ENCODE assay signal across 8 mouse cellular contexts in genomic region chr3:69041298-69041697, GRCm38 (mm10). TPM values are rescaled to one million over a fixed set of nuclear protein-coding genes. Genes with fewer than 3 reads are reported as not detected.
DNase-seq lines count a peak whose midpoint lies in the region; ATAC-seq and TF ChIP-seq lines count a peak whose summit lies in the region.

No protein-coding gene starts in this region.

- peak overlapping the region; percentile 60 for H3K4me2 ChIP-seq in liver, embryonic 11.5 days
- peak overlapping the region; percentile 36 for H3K4me2 ChIP-seq in forebrain, embryonic 14.5 days (ENCODE audit: low read length)

- no peak overlapping the region for H3K27ac ChIP-seq in liver, embryonic 11.5 days (ENCODE audit: low read depth, low read length)
- H3K27ac ChIP-seq in MEL (ENCODE audit: control insufficient read depth, low read depth, low read length) = no peak overlapping the region
- no peak overlapping the region for H3K27ac ChIP-seq in forebrain, embryonic 14.5 days (ENCODE audit: low read depth, low read length)

- no peak for ATAC-seq in liver, embryonic 11.5 days (replicated peaks; ENCODE audit: low FRiP score)
- ATAC-seq in forebrain, embryonic 14.5 days = no peak

- TF ChIP-seq EP300 in MEL (IDR thresholded peaks at IDR 0.05; ENCODE audit: low read depth in 1 of 2, low read length in 2 of 2) = no peak

- no peak for DNase-seq in liver, embryonic 11.5 days (ENCODE audit: low spot score)
- DNase-seq in liver (no peak), MEL (ENCODE audit: low read depth, low spot score) (no peak)
- no peak for DNase-seq in forebrain, embryonic 14.5 days (ENCODE audit: low spot score)
- no peak for DNase-seq in right cerebral cortex, adult 2 months (ENCODE audit: low spot score in 2 of 2)
- DNase-seq in frontal cortex, postnatal 14 days (ENCODE audit: low spot score in 2 of 2) = no peak
- no peak for DNase-seq in thymus, postnatal 4 days

- TF ChIP-seq CTCF in MEL (IDR thresholded peaks at IDR 0.05 in 2 of 3, conservative IDR thresholded peaks at IDR 0.05 in 1 of 3; ENCODE audit: control insufficient read depth in 1 of 3, insufficient read depth in 1 of 3, low read depth in 2 of 3, low read length in 3 of 3, poor library complexity in 1 of 3, severe bottlenecking in 1 of 3) = no peak

- H3K9me3 ChIP-seq in liver, embryonic 11.5 days (ENCODE audit: control insufficient read depth, low read length) = no peaks in the 10 kb centered on the region
- H3K9me3 ChIP-seq in MEL (replicated peaks; ENCODE audit: insufficient read depth, low read length) = no peaks in the 10 kb centered on the region
- H3K9me3 ChIP-seq in forebrain, embryonic 14.5 days (replicated peaks; ENCODE audit: control insufficient read depth, low read length) = no peaks in the 10 kb centered on the region
- no peaks in the 10 kb centered on the region for H3K9me3 ChIP-seq in megakaryocyte, embryonic 14.5 days

- no peak for TF ChIP-seq POLR2A in MEL (IDR thresholded peaks at IDR 0.05; ENCODE audit: control insufficient read depth in 1 of 2, insufficient read depth in 1 of 2, low read depth in 1 of 2, low read length in 2 of 2, poor library complexity in 1 of 2)

- no peak for TF ChIP-seq RAD21 in MEL (IDR thresholded peaks at IDR 0.05; ENCODE audit: low read depth, low read length)

- H3K4me1 ChIP-seq in liver, embryonic 11.5 days (replicated peaks; ENCODE audit: control insufficient read depth, insufficient read depth, low read length) = peaks cover 15% of the 10 kb centered on the region
- H3K4me1 ChIP-seq in MEL (ENCODE audit: control insufficient read depth in 1 of 2, insufficient read depth in 2 of 2, low read length in 2 of 2) = peaks cover 13% of the 10 kb centered on the region in 2 experiments
- H3K4me1 ChIP-seq in forebrain, embryonic 14.5 days (ENCODE audit: control insufficient read depth, insufficient read depth, low read length) = peaks cover 13% of the 10 kb centered on the region
- peaks cover 49% of the 10 kb centered on the region for H3K4me1 ChIP-seq in megakaryocyte, embryonic 14.5 days

- no peak overlapping the region for H3K9ac ChIP-seq in liver, embryonic 11.5 days (ENCODE audit: low read depth, low read length)
- H3K9ac ChIP-seq in MEL (ENCODE audit: control insufficient read depth, low read depth, low read length, poor library complexity, severe bottlenecking) = peak overlapping the region; percentile 35; the same call in 1 of the 2 replicates
- no peak overlapping the region for H3K9ac ChIP-seq in forebrain, embryonic 14.5 days (ENCODE audit: low read length)

- H3K4me3 ChIP-seq in liver, embryonic 11.5 days (ENCODE audit: low read depth, low read length) = peak overlapping the region; percentile 39
- H3K4me3 ChIP-seq in MEL (ENCODE audit: control insufficient read depth in 1 of 2, insufficient read depth in 1 of 2, low read depth in 2 of 2, low read length in 2 of 2) = peak overlapping the region; percentile 24 to 83; a peak in 2 of 4 replicates
- H3K4me3 ChIP-seq in forebrain, embryonic 14.5 days (ENCODE audit: low read depth, low read length) = no peak overlapping the region; the same call in 1 of the 2 replicates
- peak overlapping the region; percentile 71 for H3K4me3 ChIP-seq in megakaryocyte, embryonic 14.5 days (replicated peaks)

- H3K79me2 ChIP-seq in MEL (ENCODE audit: control insufficient read depth, insufficient read depth, low read length, poor library complexity) = peaks cover 43% of the 10 kb centered on the region

- H3K36me3 ChIP-seq in liver, embryonic 11.5 days (ENCODE audit: control insufficient read depth, insufficient read depth, low read length) = peaks cover 17% of the 10 kb centered on the region
- peaks cover 35 to 39% of the 10 kb centered on the region in 2 experiments for H3K36me3 ChIP-seq in MEL (ENCODE audit: control insufficient read depth in 1 of 2, insufficient read depth in 2 of 2, low read length in 2 of 2)
- H3K36me3 ChIP-seq in forebrain, embryonic 14.5 days (ENCODE audit: control insufficient read depth, insufficient read depth, low read length) = peaks cover 25% of the 10 kb centered on the region
- peaks cover 31% of the 10 kb centered on the region for H3K36me3 ChIP-seq in megakaryocyte, embryonic 14.5 days (replicated peaks; ENCODE audit: low read length)

- 68% methylated on average over 5 of the region's 5 CpGs for WGBS in liver, embryonic 11.5 days
- WGBS in forebrain, embryonic 14.5 days = 66% methylated on average over 5 of the region's 5 CpGs

- no peaks in the 10 kb centered on the region for H3K27me3 ChIP-seq in liver, embryonic 11.5 days (replicated peaks; ENCODE audit: control insufficient read depth, insufficient read depth, low read length)
- no peaks in the 10 kb centered on the region for H3K27me3 ChIP-seq in MEL (ENCODE audit: control insufficient read depth in 1 of 2, insufficient read depth in 2 of 2, low read length in 2 of 2)
- no peaks in the 10 kb centered on the region for H3K27me3 ChIP-seq in forebrain, embryonic 14.5 days (replicated peaks; ENCODE audit: control insufficient read depth, insufficient read depth, low read length)
- peaks cover 6% of the 10 kb centered on the region for H3K27me3 ChIP-seq in megakaryocyte, embryonic 14.5 days (replicated peaks)

TF ChIP-seq in MEL, 35 proteins besides CTCF, POLR2A, EP300 and RAD21:
- TF ChIP-seq KAT2A (conservative IDR thresholded peaks at IDR 0.05; ENCODE audit: low read depth, low read length) (no peak), ZMIZ1 (IDR thresholded peaks at IDR 0.05; ENCODE audit: low read depth, low read length) (no peak), MYC (IDR thresholded peaks at IDR 0.05; ENCODE audit: low read depth, low read length) (no peak), GATA1 (IDR thresholded peaks at IDR 0.05; ENCODE audit: low read depth, low read length) (no peak), SIN3A (IDR thresholded peaks at IDR 0.05; ENCODE audit: low read length) (no peak), CHD1 (IDR thresholded peaks at IDR 0.05; ENCODE audit: low read depth, low read length) (no peak), MAFK (IDR thresholded peaks at IDR 0.05; ENCODE audit: borderline replicate concordance, low read depth, low read length) (no peak), ZNF384 (IDR thresholded peaks at IDR 0.05; ENCODE audit: low read depth, low read length) (no peak), ZKSCAN1 (IDR thresholded peaks at IDR 0.05; ENCODE audit: low read depth, low read length) (no peak), NELFE (IDR thresholded peaks at IDR 0.05; ENCODE audit: low read depth, low read length) (no peak), BHLHE40 (IDR thresholded peaks at IDR 0.05; ENCODE audit: borderline replicate concordance, low read depth, low read length) (no peak), POLR2AphosphoS5 (IDR thresholded peaks at IDR 0.05; ENCODE audit: borderline replicate concordance, low read depth, low read length) (no peak), E2F4 (IDR thresholded peaks at IDR 0.05; ENCODE audit: borderline replicate concordance, low read depth, low read length) (no peak), MAZ (IDR thresholded peaks at IDR 0.05; ENCODE audit: low read depth, low read length) (no peak), MYB (IDR thresholded peaks at IDR 0.05; ENCODE audit: low read depth, low read length) (no peak), GABPA (IDR thresholded peaks at IDR 0.05; ENCODE audit: low read depth, low read length) (no peak), ETS1 (IDR thresholded peaks at IDR 0.05; ENCODE audit: low read depth, low read length) (no peak), JUND (IDR thresholded peaks at IDR 0.05; ENCODE audit: low read depth, low read length) (no peak)

RNA-seq across cellular contexts. Expression of gene Trim59, which starts 3.3 kb away (rescaled TPM):
- 121 and 130 TPM in 2 replicates for polyA plus RNA-seq in liver, embryonic 11.5 days (2014; fragmentation: Nextera tagmentation; extraction: Ambion mirVana)
- total RNA-seq in MEL (2012; rRNA removed) = 11.3 and 14.8 TPM in 2 replicates
- polyA plus RNA-seq in MEL (2012; ENCODE audit: insufficient read depth in 1 of 2, insufficient read length in 2 of 2, low read depth in 1 of 2, low replicate concordance in 2 of 2, missing spikeins in 1 of 2) = 10 to 100 TPM in 1 of 2 experiments, not detected in 1; 17.4 TPM
- 72.4 and 82.6 TPM in 2 replicates for polyA plus RNA-seq in forebrain, embryonic 14.5 days (2014; fragmentation: Nextera tagmentation; extraction: Ambion mirVana)
- 0.35 TPM in 1 of 2 replicates, not detected in the other for polyA plus RNA-seq in megakaryocyte, embryonic 14.5 days (2012; ENCODE audit: insufficient read depth, low replicate concordance)

RNA-seq across cellular contexts. Expression of gene Smc4, which starts 36.8 kb away (rescaled TPM):
- 200 and 213 TPM in 2 replicates for polyA plus RNA-seq in liver, embryonic 11.5 days (2014; fragmentation: Nextera tagmentation; extraction: Ambion mirVana)
- 75.9 and 86.7 TPM in 2 replicates for total RNA-seq in MEL (2012; rRNA removed)
- 1,000 to 10,000 TPM in 1 of 2 experiments, 10 to 100 TPM in 1; 88.7 to 1,112 TPM for polyA plus RNA-seq in MEL (2012; ENCODE audit: insufficient read depth in 1 of 2, insufficient read length in 2 of 2, low read depth in 1 of 2, low replicate concordance in 2 of 2, missing spikeins in 1 of 2)
- 91.2 and 96.6 TPM in 2 replicates for polyA plus RNA-seq in forebrain, embryonic 14.5 days (2014; fragmentation: Nextera tagmentation; extraction: Ambion mirVana)
- polyA plus RNA-seq in megakaryocyte, embryonic 14.5 days (2012; ENCODE audit: insufficient read depth, low replicate concordance) = 28.7 and 32.9 TPM in 2 replicates

RNA-seq across cellular contexts. Expression of gene Ift80, which starts 36.9 kb away (rescaled TPM):
- polyA plus RNA-seq in liver, embryonic 11.5 days (2014; fragmentation: Nextera tagmentation; extraction: Ambion mirVana) = 10.0 and 10.9 TPM in 2 replicates
- total RNA-seq in MEL (2012; rRNA removed) = 4.6 and 6.3 TPM in 2 replicates
- polyA plus RNA-seq in MEL (2012; ENCODE audit: insufficient read depth in 1 of 2, insufficient read length in 2 of 2, low read depth in 1 of 2, low replicate concordance in 2 of 2, missing spikeins in 1 of 2) = 1 to 10 TPM in 1 of 2 experiments, not detected in 1; 8.4 TPM
- 11.9 and 12.5 TPM in 2 replicates for polyA plus RNA-seq in forebrain, embryonic 14.5 days (2014; fragmentation: Nextera tagmentation; extraction: Ambion mirVana)
- polyA plus RNA-seq in megakaryocyte, embryonic 14.5 days (2012; ENCODE audit: insufficient read depth, low replicate concordance) = 0.10 TPM in 1 of 2 replicates, not detected in the other
